Mouse (Mus musculus): ENCODE data around the gene Zfp607b.

GRCm38 (mm10) chr7:27725566-27726538 lies 36.7 kb downstream of the Zfp607b start:
- TF ChIP-seq CTCF (IDR thresholded peaks at IDR 0.05; ENCODE audit: control insufficient read depth, insufficient read depth, low read length) (no peak), POLR2A (IDR thresholded peaks at IDR 0.05; ENCODE audit: borderline replicate concordance, control insufficient read depth, low read depth, low read length) (no peak)

Measured in bone marrow, adult 2 months (tissue).